Mouse (Mus musculus) forelimb bud, embryonic 11.5 days (tissue): ENCODE results near the gene Cadps2.

Experiments used
- DNase-seq: peaks from one replicate; pipeline ENCODE4 v3.0.0-alpha.2; 2012; ENCODE audit warnings: low read depth, low spot score

Cadps2 gene

GRCm38 (mm10) chr6:23252196-23253135 is 586.8 kb downstream of the Cadps2 start:
- DNase-seq: no peak

- no peak for DNase-seq
These were observed 587.8 kb downstream of the Cadps2 start for GRCm38 (mm10) chr6:23251431-23251830.

- no peak for DNase-seq
These were observed 588.8 kb downstream of the Cadps2 start for GRCm38 (mm10) chr6:23250288-23250955.

GRCm38 (mm10) chr6:23249616-23250287 is 589.5 kb downstream of the Cadps2 start:
- no peak for DNase-seq

GRCm38 (mm10) chr6:23249053-23249401 is 590.2 kb downstream of the Cadps2 start:
- DNase-seq: no peak

- DNase-seq: no peak
These were observed 590.7 kb downstream of the Cadps2 start, which contains the start of gene Fezf1 for GRCm38 (mm10) chr6:23248313-23249052. Gene Fezf1 (minus strand): TSS chr6:23248362.

GRCm38 (mm10) chr6:23247512-23248312 is 591.5 kb downstream of the Cadps2 start:
- DNase-seq: no peak

GRCm38 (mm10) chr6:23246790-23247511 is 592.3 kb downstream of the Cadps2 start:
- DNase-seq: no peak

GRCm38 (mm10) chr6:23246061-23246789 is 593.0 kb downstream of the Cadps2 start:
- no peak for DNase-seq

- DNase-seq: no peak
These were observed 593.6 kb downstream of the Cadps2 start for GRCm38 (mm10) chr6:23245545-23246011.

GRCm38 (mm10) chr6:23245121-23245520 is 594.1 kb downstream of the Cadps2 start:
- no peak for DNase-seq

GRCm38 (mm10) chr6:23243821-23244760 is 595.1 kb downstream of the Cadps2 start:
- no peak for DNase-seq
